Mouse (Mus musculus) intestine, postnatal 0 days (tissue): ENCODE measurements around the gene Ankrd55. TPM values are rescaled to one million over a fixed set of nuclear protein-coding genes. Genes with fewer than 3 reads are reported as not detected.
"Not testable (repeated sequence)": the region's sequence is repeated elsewhere in the genome, so short reads cannot be mapped to it uniquely, and the experiment has no call there.

ENCODE experiments used
- ATAC-seq: fragments of 200-750 bp; cut with Nextera tagmentation; 2 replicates; pipeline ENCODE4 v1.8.0; 2017; ENCODE audit warnings: mild to moderate bottlenecking, moderate TSS enrichment, moderate library complexity
- H3K27ac ChIP-seq: fragments of 300-500 bp; sonication (generic); 2 replicates; pipeline ENCODE4 v1.5.1; 2014; ENCODE audit warnings: mild to moderate bottlenecking, low read depth, low read length, moderate library complexity
- H3K27me3 ChIP-seq: fragments of 300-500 bp; sonication (generic); replicated peaks from 2 replicates; pipeline ENCODE4 v1.6.1; 2014; ENCODE audit warnings: low read length, mixed read lengths; ENCODE audit not compliant: control insufficient read depth, insufficient read depth
- H3K36me3 ChIP-seq: fragments of 300-500 bp; sonication (generic); 2 replicates; pipeline ENCODE4 v1.6.1; 2014; ENCODE audit warnings: mild to moderate bottlenecking, moderate library complexity; ENCODE audit not compliant: control insufficient read depth, insufficient read depth
- H3K4me1 ChIP-seq: fragments of 300-500 bp; sonication (generic); replicated peaks from 2 replicates; pipeline ENCODE4 v1.6.1; 2014; ENCODE audit warnings: antibody characterized with exemption, low read length, mixed read lengths; ENCODE audit not compliant: control insufficient read depth, insufficient read depth
- H3K4me2 ChIP-seq: fragments of 300-500 bp; sonication (generic); replicated peaks from 2 replicates; pipeline ENCODE4 v1.6.1; 2014; ENCODE audit warnings: low read depth, mild to moderate bottlenecking, moderate library complexity
- H3K4me3 ChIP-seq: fragments of 300-500 bp; sonication (generic); 2 replicates; pipeline ENCODE4 v1.5.1; 2014; ENCODE audit warnings: low read depth, low read length
- H3K9ac ChIP-seq: fragments of 300-500 bp; sonication (generic); 2 replicates; pipeline ENCODE4 v1.6.1; 2014; ENCODE audit warnings: mild to moderate bottlenecking, low read depth, low read length
- H3K9me3 ChIP-seq: fragments of 300-500 bp; sonication (generic); 2 replicates; pipeline ENCODE4 v1.6.1; 2016; ENCODE audit warnings: mixed run types; ENCODE audit not compliant: control insufficient read depth
- CTCF ChIP-seq: sonication (generic); IDR thresholded peaks from 2 replicates; pipeline ENCODE4 v1.5.1; 2016; ENCODE audit warnings: low read depth, mild to moderate bottlenecking, control low read depth, antibody characterized with exemption, moderate library complexity
- WGBS: fragments of 180-500 bp; shearing (Covaris S2); extraction: QIAGEN DNeasy Blood & Tissue Kit; methylation state at CpG from one replicate; pipeline ENCODE4 v1.1.7; 2014; 5-methylcytosine and 5-hydroxymethylcytosine counted together
- polyA plus RNA-seq: library from polyadenylated mRNA; unstranded; fragments of >200 nt; fragmentation: Nextera tagmentation; extraction: Ambion mirVana; gene quantifications from 2 replicates; pipeline ENCODE4 v1.2.1, GENCODE M21; 2015

The Ankrd55 gene
- polyA plus RNA-seq, 1 experiment from 2014 or later: 0.47 TPM

DNA sequence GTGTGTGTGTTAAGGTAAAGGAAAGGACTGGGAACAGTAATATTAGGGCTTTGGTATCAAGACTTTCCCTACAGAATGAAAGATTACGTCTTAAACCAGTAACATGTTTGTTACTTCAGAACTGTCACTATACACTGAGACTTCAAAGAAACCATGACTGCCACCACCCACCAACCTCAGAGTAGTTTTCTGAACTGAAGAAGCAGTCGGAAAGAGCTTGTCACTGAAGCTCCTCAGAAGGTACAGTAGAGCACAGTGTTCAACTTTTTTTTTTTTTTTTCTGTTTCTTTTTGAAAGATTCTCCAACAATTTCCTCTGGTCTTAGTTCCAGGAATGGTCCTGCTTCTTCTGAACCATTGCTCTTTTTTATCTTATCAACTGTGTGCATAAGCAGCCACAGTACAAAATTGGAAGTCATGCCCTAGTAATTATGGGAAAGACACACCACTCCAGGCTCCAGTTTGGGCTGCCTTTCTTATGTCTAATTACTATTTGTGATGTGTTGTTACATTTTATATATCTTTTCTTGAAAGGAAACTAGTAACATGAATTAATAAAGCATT is 129.7 kb downstream of the Ankrd55 start:
- 87% methylated on average over 2 of the region's 2 CpGs for WGBS
- Histone ChIP-seq H3K4me2 (no peak overlapping the region), H3K27me3 (no peaks in the 10 kb centered on the region), H3K4me1 (no peaks in the 10 kb centered on the region), H3K27ac (no peak overlapping the region), H3K9me3 (no peaks in the 10 kb centered on the region), H3K36me3 (no peaks in the 10 kb centered on the region), H3K9ac (no peak overlapping the region), H3K4me3 (no peak overlapping the region)
- no peak for TF ChIP-seq CTCF
- ATAC-seq: no peak

- WGBS: 93% methylated on average over 4 of the region's 4 CpGs
- no peak for ATAC-seq
- H3K9me3 ChIP-seq: no peaks in the 10 kb centered on the region
- H3K36me3 ChIP-seq: no peaks in the 10 kb centered on the region
- H3K9ac ChIP-seq: no peak overlapping the region
- no peak overlapping the region for H3K4me3 ChIP-seq
- H3K4me1 ChIP-seq: no peaks in the 10 kb centered on the region
- no peaks in the 10 kb centered on the region for H3K27me3 ChIP-seq
- H3K27ac ChIP-seq: no peak overlapping the region
- no peak overlapping the region for H3K4me2 ChIP-seq
- no peak for TF ChIP-seq CTCF
These were observed 130.3 kb downstream of the Ankrd55 start for GRCm38 (mm10) chr13:112418595-112418994.

DNA sequence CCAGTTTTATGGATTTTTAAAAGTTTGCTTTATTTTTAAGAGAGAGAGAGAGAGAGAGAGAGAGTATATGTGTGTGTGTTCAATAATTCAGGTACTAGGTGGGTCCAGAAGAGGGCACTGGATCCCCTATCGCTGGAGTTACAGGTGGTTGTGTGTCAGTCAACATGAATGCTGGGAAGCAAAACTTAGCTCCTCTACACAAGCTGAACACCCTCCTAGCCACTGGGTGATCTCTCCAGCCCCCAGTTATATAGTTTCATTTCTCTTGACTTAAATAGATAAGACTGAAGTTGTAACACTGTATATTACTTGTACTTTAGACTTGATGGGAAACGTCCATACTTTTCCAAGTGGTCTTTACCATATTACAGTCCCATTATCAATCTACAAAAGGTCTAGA is 136.0 kb downstream of the Ankrd55 start:
- 61% methylated on average over 2 of the region's 2 CpGs for WGBS
- no peak for ATAC-seq
- 0 out of 2 replicates have a peak, but pooled peaks have one; percentile 23 for TF ChIP-seq CTCF
- Histone ChIP-seq H3K4me2 (no peak overlapping the region), H3K4me1 (no peaks in the 10 kb centered on the region), H3K27me3 (no peaks in the 10 kb centered on the region), H3K9ac (no peak overlapping the region), H3K4me3 (no peak overlapping the region), H3K27ac (no peak overlapping the region), H3K9me3 (no peaks in the 10 kb centered on the region), H3K36me3 (no peaks in the 10 kb centered on the region)

DNA sequence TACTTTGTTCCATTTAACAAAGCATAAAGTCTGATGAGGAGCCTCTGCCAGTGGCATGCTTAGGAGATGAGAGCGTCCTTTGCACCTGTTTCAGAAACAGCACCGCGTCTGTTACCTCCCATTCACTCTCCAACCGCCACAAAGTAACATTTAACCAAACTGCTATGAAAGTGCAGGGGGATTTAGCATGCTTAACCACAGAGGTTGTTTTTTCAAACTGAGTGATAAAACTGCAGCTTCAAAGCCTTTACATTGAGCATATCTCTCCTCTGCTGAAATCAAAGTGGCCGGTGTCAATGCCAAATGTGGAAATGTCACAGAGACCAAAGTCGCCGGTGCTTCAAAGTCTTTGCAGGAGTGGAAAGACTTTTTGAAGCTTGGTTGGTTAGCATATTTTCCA is 136.4 kb downstream of the Ankrd55 start:
- WGBS: 69% methylated on average over 7 of the region's 7 CpGs
- TF ChIP-seq CTCF: no peak
- Histone ChIP-seq H3K4me2 (no peak overlapping the region), H3K4me1 (no peaks in the 10 kb centered on the region), H3K36me3 (no peaks in the 10 kb centered on the region), H3K9ac (no peak overlapping the region), H3K9me3 (no peaks in the 10 kb centered on the region), H3K27me3 (no peaks in the 10 kb centered on the region), H3K4me3 (no peak overlapping the region), H3K27ac (no peak overlapping the region)
- no peak for ATAC-seq

- H3K4me2 ChIP-seq: no peak overlapping the region
These were observed 137.0 kb downstream of the Ankrd55 start for GRCm38 (mm10) chr13:112425181-112425654.

GRCm38 (mm10) chr13:112426265-112427135 is 138.2 kb downstream of the Ankrd55 start:
- Histone ChIP-seq H3K4me3 (no peak overlapping the region), H3K9ac (no peak overlapping the region), H3K27me3 (no peaks in the 10 kb centered on the region), H3K36me3 (no peaks in the 10 kb centered on the region), H3K9me3 (no peaks in the 10 kb centered on the region), H3K4me1 (no peaks in the 10 kb centered on the region), H3K27ac (no peak overlapping the region), H3K4me2 (no peak overlapping the region)
- ATAC-seq: no peak
- WGBS: 70% methylated on average over 13 of the region's 13 CpGs
- TF ChIP-seq CTCF: no peak

More at GRCm38 (mm10) chr13:112425181-112425654, 137.0 kb downstream of the Ankrd55 start:
- Histone ChIP-seq H3K27ac (no peak overlapping the region), H3K4me1 (no peaks in the 10 kb centered on the region), H3K27me3 (no peaks in the 10 kb centered on the region), H3K4me3 (no peak overlapping the region), H3K9me3 (no peaks in the 10 kb centered on the region), H3K9ac (no peak overlapping the region), H3K36me3 (no peaks in the 10 kb centered on the region)
- WGBS: 48% methylated on average over 8 of the region's 8 CpGs
- no peak for ATAC-seq
- TF ChIP-seq CTCF: no peak

- H3K4me2 ChIP-seq, H3K4me1 ChIP-seq, H3K4me3 ChIP-seq, H3K9me3 ChIP-seq, H3K27me3 ChIP-seq, ATAC-seq, H3K9ac ChIP-seq, H3K27ac ChIP-seq, H3K36me3 ChIP-seq: not testable (repeated sequence)
- 94% methylated on average over 4 of the region's 4 CpGs for WGBS
These were observed 138.9 kb downstream of the Ankrd55 start for GRCm38 (mm10) chr13:112427136-112427470.
